Mouse (Mus musculus) liver, postnatal 0 days (tissue): ENCODE measurements around the gene Zfp3.

Experiments used
- CTCF ChIP-seq: sonication (generic); IDR thresholded peaks from 2 replicates; pipeline ENCODE4 v1.5.1; 2016; ENCODE audit warnings: antibody characterized with exemption, low read depth
- EP300 ChIP-seq: IDR thresholded peaks from 2 replicates; pipeline ENCODE4 v1.6.1; 2016; ENCODE audit warnings: antibody characterized with exemption, low read depth, mild to moderate bottlenecking

- TF ChIP-seq CTCF = no peak
- TF ChIP-seq EP300 = no peak
Observed at GRCm38 (mm10) chr11:70804395-70804794, 40.4 kb downstream of the Zfp3 start.
